Mouse (Mus musculus): Measurements from ENCODE around the gene Ppt2. TPM values are rescaled to one million over a fixed set of nuclear protein-coding genes. Genes with fewer than 3 reads are reported as not detected.

Gene Ppt2
- polyA plus RNA-seq, 1 experiment from 2014 or later = 24.9 TPM

GRCm38 (mm10) chr17:34604061-34604508 is 24.2 kb downstream of the Ppt2 start, which contains the start of gene Agpat1:
Agpat1 (plus strand) TSS chr17:34604262.
- TF ChIP-seq EP300 (IDR thresholded peaks at IDR 0.05) (no peak), CTCF (IDR thresholded peaks at IDR 0.05) (no peak)
- no peaks in the 10 kb centered on the region for H3K27me3 ChIP-seq (replicated peaks; ENCODE audit: insufficient read depth, low read length)
- ATAC-seq = peak; percentile 85
- H3K4me1 ChIP-seq (ENCODE audit: insufficient read depth, low read depth, low read length) = peaks cover 21% of the 10 kb centered on the region
- H3K27ac ChIP-seq (ENCODE audit: low read length) = peak within 1 kb of the TSS; percentile 96
- no peaks in the 10 kb centered on the region for H3K9me3 ChIP-seq (ENCODE audit: low read length)
- no peaks in the 10 kb centered on the region for H3K36me3 ChIP-seq (ENCODE audit: insufficient read depth, low read length)
- peak within 1 kb of the TSS; percentile 81 for H3K4me3 ChIP-seq (ENCODE audit: low read depth, low read length)
- DNase-seq (ENCODE audit: low spot score) = peak; percentile 100
- H3K9ac ChIP-seq (replicated peaks; ENCODE audit: low read depth) = peak within 1 kb of the TSS; percentile 46
- WGBS = under 1% methylated on average over 34 of the region's 35 CpGs
- peak within 1 kb of the TSS; percentile 96 for H3K4me2 ChIP-seq (replicated peaks; ENCODE audit: low read depth, low read length)

- DNase-seq (ENCODE audit: low spot score) (peak; percentile 100), ATAC-seq (peak; percentile 91)
- Histone ChIP-seq H3K27me3 (replicated peaks; ENCODE audit: insufficient read depth, low read length) (no peaks in the 10 kb centered on the region), H3K9me3 (ENCODE audit: low read length) (no peaks in the 10 kb centered on the region), H3K27ac (ENCODE audit: low read length) (peak within 1 kb of the TSS; percentile 96), H3K4me1 (ENCODE audit: insufficient read depth, low read depth, low read length) (peaks cover 18% of the 10 kb centered on the region), H3K4me3 (ENCODE audit: low read depth, low read length) (peak within 1 kb of the TSS; percentile 55), H3K9ac (replicated peaks; ENCODE audit: low read depth) (peak within 1 kb of the TSS; percentile 46), H3K4me2 (replicated peaks; ENCODE audit: low read depth, low read length) (peak within 1 kb of the TSS; percentile 96), H3K36me3 (ENCODE audit: insufficient read depth, low read length) (no peaks in the 10 kb centered on the region)
- TF ChIP-seq EP300 (IDR thresholded peaks at IDR 0.05) (peak; percentile 94), CTCF (IDR thresholded peaks at IDR 0.05) (no peak)
- under 1% methylated on average over 30 of the region's 30 CpGs for WGBS
Observed at GRCm38 (mm10) chr17:34603375-34604060, 24.8 kb downstream of the Ppt2 start, which contains the start of gene Rnf5. Rnf5 (minus strand) TSS chr17:34603690.

- Histone ChIP-seq H3K4me1 (ENCODE audit: insufficient read depth, low read depth, low read length) (peaks cover 20% of the 10 kb centered on the region), H3K27me3 (replicated peaks; ENCODE audit: insufficient read depth, low read length) (no peaks in the 10 kb centered on the region), H3K4me3 (ENCODE audit: low read depth, low read length) (no peak overlapping the region), H3K9ac (replicated peaks; ENCODE audit: low read depth) (no peak overlapping the region), H3K27ac (ENCODE audit: low read length) (peak overlapping the region; percentile 66), H3K9me3 (ENCODE audit: low read length) (no peaks in the 10 kb centered on the region), H3K36me3 (ENCODE audit: insufficient read depth, low read length) (no peaks in the 10 kb centered on the region), H3K4me2 (replicated peaks; ENCODE audit: low read depth, low read length) (peak overlapping the region; percentile 30; the same call in 1 of the 2 replicates)
- WGBS = 57% methylated on average over 12 of the region's 12 CpGs
- ATAC-seq (no peak), DNase-seq (ENCODE audit: low spot score) (no peak)
- TF ChIP-seq EP300 (IDR thresholded peaks at IDR 0.05) (no peak; the same call in 1 of the 2 replicates), CTCF (IDR thresholded peaks at IDR 0.05) (no peak)
Observed at GRCm38 (mm10) chr17:34601796-34602195, 26.5 kb downstream of the Ppt2 start.

DNA sequence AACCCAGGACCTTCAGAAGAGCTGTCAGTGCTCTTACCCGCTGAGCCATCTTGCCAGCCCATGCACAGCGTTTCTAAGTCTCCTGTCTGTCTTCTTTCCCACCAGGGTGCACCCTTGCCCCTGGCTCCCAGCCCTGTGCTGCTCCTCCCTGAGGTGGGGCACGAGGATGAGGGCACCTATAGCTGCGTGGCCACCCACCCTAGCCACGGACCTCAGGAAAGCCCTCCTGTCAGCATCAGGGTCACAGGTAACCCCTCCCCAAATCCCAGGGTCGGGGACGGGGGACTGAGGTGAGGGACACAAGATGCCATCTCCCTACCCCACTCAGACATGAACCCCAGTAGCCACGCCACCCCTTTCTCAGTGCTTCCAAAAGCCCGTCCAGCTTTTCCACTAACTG is 28.4 kb downstream of the Ppt2 start:
- ATAC-seq = no peak
- no peaks in the 10 kb centered on the region for H3K9me3 ChIP-seq (ENCODE audit: low read length)
- peaks cover 21% of the 10 kb centered on the region for H3K4me1 ChIP-seq (ENCODE audit: insufficient read depth, low read depth, low read length)
- peak overlapping the region; percentile 56 for H3K9ac ChIP-seq (replicated peaks; ENCODE audit: low read depth)
- peak overlapping the region; percentile 88; the same call in 1 of the 2 replicates for H3K27ac ChIP-seq (ENCODE audit: low read length)
- no peak for DNase-seq (ENCODE audit: low spot score)
- TF ChIP-seq CTCF (IDR thresholded peaks at IDR 0.05) (no peak), EP300 (IDR thresholded peaks at IDR 0.05) (no peak)
- 0 out of 2 replicates have a peak, but pooled peaks cover 5% of the 10 kb centered on the region for H3K36me3 ChIP-seq (ENCODE audit: insufficient read depth, low read length)
- whole genome bisulfite sequencing = 74% methylated on average over 9 of the region's 9 CpGs
- H3K4me2 ChIP-seq (replicated peaks; ENCODE audit: low read depth, low read length) = peak overlapping the region; percentile 54
- no peaks in the 10 kb centered on the region for H3K27me3 ChIP-seq (replicated peaks; ENCODE audit: insufficient read depth, low read length)
- H3K4me3 ChIP-seq (ENCODE audit: low read depth, low read length) = peak overlapping the region; percentile 40

- TF ChIP-seq EP300 (IDR thresholded peaks at IDR 0.05) (peak; percentile 95), CTCF (IDR thresholded peaks at IDR 0.05) (no peak)
- Histone ChIP-seq H3K4me2 (replicated peaks; ENCODE audit: low read depth, low read length) (peak within 1 kb of the TSS; percentile 54), H3K9me3 (ENCODE audit: low read length) (no peaks in the 10 kb centered on the region), H3K27me3 (replicated peaks; ENCODE audit: insufficient read depth, low read length) (no peaks in the 10 kb centered on the region), H3K27ac (ENCODE audit: low read length) (peak within 1 kb of the TSS; percentile 88), H3K36me3 (ENCODE audit: insufficient read depth, low read length) (peaks cover 11% of the 10 kb centered on the region; the same call in 1 of the 2 replicates), H3K4me1 (ENCODE audit: insufficient read depth, low read depth, low read length) (peaks cover 12% of the 10 kb centered on the region; the same call in 1 of the 2 replicates), H3K9ac (replicated peaks; ENCODE audit: low read depth) (peak within 1 kb of the TSS; percentile 56), H3K4me3 (ENCODE audit: low read depth, low read length) (peak within 1 kb of the TSS; percentile 40)
- DNase-seq (ENCODE audit: low spot score) = peak; percentile 92
- peak; percentile 84 for ATAC-seq
- 10% methylated on average over 5 of the region's 6 CpGs for WGBS
Observed at GRCm38 (mm10) chr17:34597566-34598095, 30.7 kb downstream of the Ppt2 start, which contains the start of gene Ager. Ager (plus strand) TSS chr17:34597862.

DNA sequence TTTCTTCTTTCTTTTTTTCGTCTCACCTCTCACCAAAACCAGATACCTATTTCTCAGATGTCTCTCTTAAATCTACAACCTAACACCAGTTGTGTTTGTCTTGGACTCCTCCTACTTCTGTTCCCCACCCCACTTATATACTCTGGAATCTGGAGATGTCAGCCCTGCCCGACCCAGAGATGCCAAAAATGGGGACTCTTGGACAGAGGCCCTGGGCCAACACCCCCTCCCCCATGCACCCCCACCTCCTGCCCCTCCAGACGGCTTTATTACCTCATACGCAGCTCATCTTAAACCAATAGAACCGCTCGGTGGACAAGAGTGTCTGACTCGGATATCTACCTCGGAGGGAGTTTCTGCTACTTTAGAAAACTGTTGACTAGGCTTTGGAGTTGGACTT is 32.2 kb downstream of the Ppt2 start:
- peak; percentile 45 for ATAC-seq
- peak overlapping the region; percentile 32; the same call in 1 of the 2 replicates for H3K4me2 ChIP-seq (replicated peaks; ENCODE audit: low read depth, low read length)
- H3K27ac ChIP-seq (ENCODE audit: low read length) = peak overlapping the region; percentile 88
- no peak overlapping the region for H3K9ac ChIP-seq (replicated peaks; ENCODE audit: low read depth)
- no peaks in the 10 kb centered on the region for H3K9me3 ChIP-seq (ENCODE audit: low read length)
- 33% methylated on average over 8 of the region's 8 CpGs for WGBS
- no peaks in the 10 kb centered on the region for H3K27me3 ChIP-seq (replicated peaks; ENCODE audit: insufficient read depth, low read length)
- no peak overlapping the region for H3K4me3 ChIP-seq (ENCODE audit: low read depth, low read length)
- peaks cover 7% of the 10 kb centered on the region; the same call in 1 of the 2 replicates for H3K4me1 ChIP-seq (ENCODE audit: insufficient read depth, low read depth, low read length)
- DNase-seq (ENCODE audit: low spot score) = peak; percentile 78
- TF ChIP-seq EP300 (IDR thresholded peaks at IDR 0.05) = peak; percentile 63; the same call in 1 of the 2 replicates
- TF ChIP-seq CTCF (IDR thresholded peaks at IDR 0.05) = no peak
- H3K36me3 ChIP-seq (ENCODE audit: insufficient read depth, low read length) = peaks cover 11% of the 10 kb centered on the region; the same call in 1 of the 2 replicates
